Mouse (Mus musculus) bone marrow, adult 2 months (tissue): ENCODE data around the gene Slc22a8.
A peak's percentile ranks its signal among the peaks of the same experiment; 100 is the strongest.

Source experiments
- CTCF ChIP-seq: fragments of 200-500 bp; IDR thresholded peaks from 2 replicates; pipeline ENCODE4 v1.5.1; 2011; ENCODE audit warnings: low read length, control low read depth; ENCODE audit not compliant: control insufficient read depth, insufficient read depth
- POLR2A ChIP-seq: fragments of 200-500 bp; IDR thresholded peaks from 2 replicates; pipeline ENCODE4 v1.6.1; 2011; ENCODE audit warnings: low read depth, mild to moderate bottlenecking, control low read depth, low read length, borderline replicate concordance; ENCODE audit not compliant: control insufficient read depth

- peak; percentile 28; the same call in 1 of the 2 replicates for TF ChIP-seq CTCF
- TF ChIP-seq POLR2A = no peak
Measured at GRCm38 (mm10) chr19:8569453-8569863, 21.6 kb upstream of the Slc22a8 start.
